Mouse (Mus musculus): ENCODE results near the gene Cntn5. TPM values are rescaled to one million over a fixed set of nuclear protein-coding genes. Genes with fewer than 3 reads are reported as not detected.

Cntn5 gene
- polyA plus RNA-seq, 1 experiment from 2014 or later: 0.41 TPM

GRCm38 (mm10) chr9:10324697-10325368 is 579.7 kb downstream of the Cntn5 start:
- Histone ChIP-seq H3K4me3 (replicated peaks) (no peak overlapping the region), H3K9me3 (no peaks in the 10 kb centered on the region), H3K27me3 (replicated peaks) (no peaks in the 10 kb centered on the region), H3K4me1 (no peaks in the 10 kb centered on the region), H3K4me2 (no peak overlapping the region), H3K36me3 (no peaks in the 10 kb centered on the region), H3K27ac (no peak overlapping the region), H3K9ac (no peak overlapping the region)
- ATAC-seq (ENCODE audit: insufficient read depth, low FRiP score, low read depth): no peak
- 36% methylated on average over 7 of the region's 7 CpGs for WGBS

- H3K4me2 ChIP-seq: no peak overlapping the region
- no peak overlapping the region for H3K27ac ChIP-seq
- 50% methylated on average over 2 of the region's 2 CpGs for WGBS
- H3K9ac ChIP-seq: no peak overlapping the region
- ATAC-seq (ENCODE audit: insufficient read depth, low FRiP score, low read depth): no peak
- H3K9me3 ChIP-seq: no peaks in the 10 kb centered on the region
- H3K4me3 ChIP-seq (replicated peaks): no peak overlapping the region
- H3K4me1 ChIP-seq: no peaks in the 10 kb centered on the region
- no peaks in the 10 kb centered on the region for H3K27me3 ChIP-seq (replicated peaks)
- no peaks in the 10 kb centered on the region for H3K36me3 ChIP-seq
Observed at GRCm38 (mm10) chr9:10269342-10269741, 635.2 kb downstream of the Cntn5 start.

GRCm38 (mm10) chr9:10268836-10269235 is 635.7 kb downstream of the Cntn5 start:
- Histone ChIP-seq H3K4me3 (replicated peaks) (no peak overlapping the region), H3K27me3 (replicated peaks) (no peaks in the 10 kb centered on the region), H3K9me3 (no peaks in the 10 kb centered on the region), H3K36me3 (no peaks in the 10 kb centered on the region), H3K9ac (no peak overlapping the region), H3K4me1 (no peaks in the 10 kb centered on the region), H3K4me2 (no peak overlapping the region), H3K27ac (no peak overlapping the region)
- 75% methylated on average over 6 of the region's 6 CpGs for WGBS
- no peak for ATAC-seq (ENCODE audit: insufficient read depth, low FRiP score, low read depth)

GRCm38 (mm10) chr9:10265616-10266015 is 639.0 kb downstream of the Cntn5 start:
- Histone ChIP-seq H3K36me3 (no peaks in the 10 kb centered on the region), H3K9me3 (no peaks in the 10 kb centered on the region), H3K4me1 (no peaks in the 10 kb centered on the region), H3K27me3 (replicated peaks) (no peaks in the 10 kb centered on the region), H3K27ac (no peak overlapping the region), H3K4me2 (no peak overlapping the region), H3K4me3 (replicated peaks) (no peak overlapping the region), H3K9ac (no peak overlapping the region)
- WGBS: 59% methylated on average over 3 of the region's 3 CpGs
- ATAC-seq (ENCODE audit: insufficient read depth, low FRiP score, low read depth): no peak

GRCm38 (mm10) chr9:10233364-10233763 is 671.2 kb downstream of the Cntn5 start:
- Histone ChIP-seq H3K4me1 (no peaks in the 10 kb centered on the region), H3K4me2 (no peak overlapping the region), H3K27ac (no peak overlapping the region), H3K36me3 (no peaks in the 10 kb centered on the region), H3K9me3 (no peaks in the 10 kb centered on the region), H3K9ac (no peak overlapping the region), H3K27me3 (replicated peaks) (no peaks in the 10 kb centered on the region), H3K4me3 (replicated peaks) (no peak overlapping the region)
- ATAC-seq (ENCODE audit: insufficient read depth, low FRiP score, low read depth): no peak
- 82% methylated on average over 4 of the region's 4 CpGs for WGBS

GRCm38 (mm10) chr9:10232066-10232465 is 672.5 kb downstream of the Cntn5 start:
- no peak for ATAC-seq (ENCODE audit: insufficient read depth, low FRiP score, low read depth)
- H3K27ac ChIP-seq: no peak overlapping the region
- no peak overlapping the region for H3K9ac ChIP-seq
- no peaks in the 10 kb centered on the region for H3K27me3 ChIP-seq (replicated peaks)
- no peak overlapping the region for H3K4me3 ChIP-seq (replicated peaks)
- H3K4me1 ChIP-seq: no peaks in the 10 kb centered on the region
- H3K4me2 ChIP-seq: no peak overlapping the region
- no peaks in the 10 kb centered on the region for H3K36me3 ChIP-seq
- no peaks in the 10 kb centered on the region for H3K9me3 ChIP-seq
- 59% methylated on average over 1 of the region's 1 CpGs for WGBS

- no peaks in the 10 kb centered on the region for H3K4me1 ChIP-seq
- H3K27me3 ChIP-seq (replicated peaks): no peaks in the 10 kb centered on the region
- no peak overlapping the region for H3K4me2 ChIP-seq
- no peak overlapping the region for H3K27ac ChIP-seq
- H3K36me3 ChIP-seq: no peaks in the 10 kb centered on the region
- no peak overlapping the region for H3K4me3 ChIP-seq (replicated peaks)
- ATAC-seq (ENCODE audit: insufficient read depth, low FRiP score, low read depth): no peak
- no peak overlapping the region for H3K9ac ChIP-seq
- H3K9me3 ChIP-seq: no peaks in the 10 kb centered on the region
Observed at GRCm38 (mm10) chr9:10230973-10231372, 673.6 kb downstream of the Cntn5 start.

GRCm38 (mm10) chr9:10229716-10230115 is 674.9 kb downstream of the Cntn5 start:
- H3K4me3 ChIP-seq (replicated peaks): no peak overlapping the region
- ATAC-seq (ENCODE audit: insufficient read depth, low FRiP score, low read depth): no peak
- H3K9me3 ChIP-seq: no peaks in the 10 kb centered on the region
- H3K4me2 ChIP-seq: no peak overlapping the region
- WGBS: 39% methylated on average over 2 of the region's 2 CpGs
- H3K4me1 ChIP-seq: no peaks in the 10 kb centered on the region
- H3K27ac ChIP-seq: no peak overlapping the region
- no peaks in the 10 kb centered on the region for H3K27me3 ChIP-seq (replicated peaks)
- no peaks in the 10 kb centered on the region for H3K36me3 ChIP-seq
- H3K9ac ChIP-seq: no peak overlapping the region

- 69% methylated on average over 2 of the region's 2 CpGs for WGBS
- no peaks in the 10 kb centered on the region for H3K36me3 ChIP-seq
- no peak overlapping the region for H3K27ac ChIP-seq
- no peaks in the 10 kb centered on the region for H3K27me3 ChIP-seq (replicated peaks)
- H3K9me3 ChIP-seq: no peaks in the 10 kb centered on the region
- no peaks in the 10 kb centered on the region for H3K4me1 ChIP-seq
- no peak overlapping the region for H3K4me2 ChIP-seq
- ATAC-seq (ENCODE audit: insufficient read depth, low FRiP score, low read depth): no peak
- H3K4me3 ChIP-seq (replicated peaks): no peak overlapping the region
- no peak overlapping the region for H3K9ac ChIP-seq
Observed at GRCm38 (mm10) chr9:10226013-10226412, 678.6 kb downstream of the Cntn5 start.

GRCm38 (mm10) chr9:10186063-10186462 is 718.5 kb downstream of the Cntn5 start:
- Histone ChIP-seq H3K27ac (no peak overlapping the region), H3K36me3 (no peaks in the 10 kb centered on the region), H3K9ac (no peak overlapping the region), H3K4me1 (no peaks in the 10 kb centered on the region), H3K4me3 (replicated peaks) (no peak overlapping the region), H3K9me3 (no peaks in the 10 kb centered on the region), H3K4me2 (no peak overlapping the region), H3K27me3 (replicated peaks) (no peaks in the 10 kb centered on the region)
- ATAC-seq (ENCODE audit: insufficient read depth, low FRiP score, low read depth): no peak

GRCm38 (mm10) chr9:10170526-10170925 is 734.0 kb downstream of the Cntn5 start:
- H3K4me3 ChIP-seq (replicated peaks): no peak overlapping the region
- H3K36me3 ChIP-seq: no peaks in the 10 kb centered on the region
- H3K27ac ChIP-seq: no peak overlapping the region
- H3K27me3 ChIP-seq (replicated peaks): no peaks in the 10 kb centered on the region
- WGBS: 87% methylated on average over 3 of the region's 3 CpGs
- no peak for ATAC-seq (ENCODE audit: insufficient read depth, low FRiP score, low read depth)
- H3K9ac ChIP-seq: no peak overlapping the region
- no peaks in the 10 kb centered on the region for H3K4me1 ChIP-seq
- no peaks in the 10 kb centered on the region for H3K9me3 ChIP-seq
- no peak overlapping the region for H3K4me2 ChIP-seq

GRCm38 (mm10) chr9:10121350-10122057 is 783.1 kb downstream of the Cntn5 start:
- Histone ChIP-seq H3K4me1 (no peaks in the 10 kb centered on the region), H3K27ac (no peak overlapping the region), H3K9ac (no peak overlapping the region), H3K4me3 (replicated peaks) (no peak overlapping the region), H3K27me3 (replicated peaks) (no peaks in the 10 kb centered on the region), H3K9me3 (no peaks in the 10 kb centered on the region), H3K4me2 (no peak overlapping the region), H3K36me3 (no peaks in the 10 kb centered on the region)
- ATAC-seq (ENCODE audit: insufficient read depth, low FRiP score, low read depth): no peak
- 76% methylated on average over 1 of the region's 1 CpGs for WGBS
